Comparison of ENCODE assay signal across 19 mouse cellular contexts in genomic region chr5:3379252-3379651, GRCm38 (mm10).
"Had no signal": no experiment of that assay in that cellular context is flagged by ENCODE, and none has a peak within 500 bp of the region (broad histone marks: within the 10 kb centered on the region; RNA-seq: fewer than 3 reads in every experiment).

No protein-coding gene starts in this region.

- DNase-seq: kidney, adult 18-20 months; kidney, postnatal 36 days; layer of hippocampus, postnatal 36 days; lung, adult 2 months; lung, postnatal 14 days; lung, postnatal 4 days; right cerebral cortex, adult 18-20 months; right cerebral cortex, postnatal 14 days; right cerebral cortex, postnatal 4 days; thymus, adult 18-20 months; thymus, postnatal 36 days had no signal

- H3K36me3 ChIP-seq: midbrain, embryonic 13.5 days; neural tube, embryonic 15.5 days had no signal

- H3K4me2 ChIP-seq: midbrain, embryonic 13.5 days; neural tube, embryonic 12.5 days; neural tube, embryonic 15.5 days had no signal

- H3K4me1 ChIP-seq: neural tube, embryonic 12.5 days; neural tube, embryonic 15.5 days had no signal

- H3K4me3 ChIP-seq: left cerebral cortex, adult 2 months; midbrain, embryonic 13.5 days; neural tube, embryonic 12.5 days; neural tube, embryonic 15.5 days had no signal

- H3K9me3 ChIP-seq: midbrain, embryonic 13.5 days; neural tube, embryonic 12.5 days; neural tube, embryonic 15.5 days had no signal

- H3K27me3 ChIP-seq: midbrain, embryonic 13.5 days; neural tube, embryonic 12.5 days; neural tube, embryonic 15.5 days had no signal

- H3K27ac ChIP-seq: kidney, postnatal 0 days; left cerebral cortex, adult 2 months; liver, embryonic 14.5 days; midbrain, embryonic 13.5 days; neural tube, embryonic 12.5 days; neural tube, embryonic 15.5 days had no signal

- H3K9ac ChIP-seq: liver, embryonic 14.5 days; midbrain, embryonic 13.5 days; neural tube, embryonic 12.5 days; neural tube, embryonic 15.5 days had no signal

- ATAC-seq: inflammation-experienced regulatory T-cells, adult 6 months; intestine, embryonic 16.5 days; midbrain, embryonic 13.5 days had no signal
